Mouse (Mus musculus): ENCODE data around the gene Lix1l. TPM values are rescaled to one million over a fixed set of nuclear protein-coding genes. Genes with fewer than 3 reads are reported as not detected.

The Lix1l gene
- polyA plus RNA-seq (2017; shearing (Covaris generic)): under 1 TPM; 0.24 to 0.44 TPM

GRCm38 (mm10) chr3:96600639-96601250 is at the start of gene Lix1l:
Gene Lix1l, plus strand, starts transcription at chr3:96601149.

DNA sequence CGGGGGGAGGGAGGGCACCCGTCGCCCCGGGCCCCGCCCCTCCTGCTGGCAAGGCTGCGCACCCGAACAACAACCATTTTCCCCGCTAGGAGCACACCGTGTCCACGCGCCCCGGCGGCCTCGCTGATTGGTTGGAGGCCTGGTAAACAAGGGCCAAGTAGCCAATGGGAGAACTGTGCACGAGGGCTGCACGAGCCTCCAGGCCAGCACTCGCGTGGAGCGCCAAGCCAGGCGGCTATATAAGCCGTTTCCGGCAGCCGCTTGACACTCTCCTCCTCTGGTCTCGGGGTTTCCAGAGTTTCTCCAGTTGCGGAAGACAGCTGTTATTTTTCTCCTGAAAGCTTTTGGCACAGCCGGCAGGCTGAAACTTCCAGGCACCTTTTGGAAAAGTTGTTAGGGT is 43.3 kb upstream of the Lix1l start, which contains the start of gene Txnip:
Gene Txnip, plus strand, starts transcription at position 264 of the 400 bp plus-strand sequence.

GRCm38 (mm10) chr3:96576690-96577541 is 24.0 kb upstream of the Lix1l start, which contains the start of gene Gm16253:
Gene Gm16253, plus strand, starts transcription at chr3:96576984.

DNA sequence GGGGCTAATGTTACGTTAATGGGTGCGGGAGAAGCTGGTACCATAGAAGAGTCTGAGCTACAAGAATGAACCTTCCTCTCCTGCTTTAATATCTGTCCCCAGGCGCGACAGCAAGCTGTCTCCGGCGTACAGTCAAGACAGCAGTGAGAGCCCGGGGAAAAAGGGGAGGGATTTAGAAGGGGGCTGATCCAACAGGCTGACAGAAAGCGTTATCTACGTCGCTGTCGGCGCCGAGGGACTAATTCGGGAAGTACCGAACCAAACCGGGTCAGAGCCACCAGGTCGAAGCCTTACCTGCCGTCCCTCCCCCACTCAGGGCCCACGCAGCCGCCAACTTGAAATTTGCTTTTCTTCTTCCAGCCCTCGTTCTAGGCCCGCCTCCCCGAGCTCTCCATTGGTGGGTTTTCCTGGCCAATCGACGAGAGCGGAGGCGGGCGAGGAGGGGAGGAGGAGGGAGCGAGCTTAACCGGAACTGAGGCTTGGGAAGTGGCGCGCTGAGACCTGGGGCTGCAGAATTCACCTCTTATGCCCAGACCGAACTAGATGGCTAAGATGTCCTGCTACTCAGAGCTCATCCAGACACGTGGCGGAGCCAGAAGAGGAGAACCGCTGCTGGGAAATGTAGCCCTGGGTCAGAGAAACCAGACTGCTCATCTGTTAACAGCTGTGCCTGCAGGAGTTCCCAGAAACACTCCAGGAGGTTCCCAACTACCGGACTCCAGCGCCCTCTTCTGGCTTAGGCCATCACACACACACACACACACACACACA is 7.0 kb upstream of the Lix1l start, which contains the start of gene Polr3gl:
Gene Polr3gl, minus strand, starts transcription at position 392 of the 771 bp plus-strand sequence.

GRCm38 (mm10) chr3:96596228-96596707 is 4.7 kb upstream of the Lix1l start, which contains the start of gene Ankrd34a:
Gene Ankrd34a, plus strand, starts transcription at chr3:96596636.

GRCm38 (mm10) chr3:96629729-96630600 is 29.0 kb downstream of the Lix1l start, which contains the start of gene Rbm8a:
Gene Rbm8a, plus strand, starts transcription at chr3:96629933.

DNA sequence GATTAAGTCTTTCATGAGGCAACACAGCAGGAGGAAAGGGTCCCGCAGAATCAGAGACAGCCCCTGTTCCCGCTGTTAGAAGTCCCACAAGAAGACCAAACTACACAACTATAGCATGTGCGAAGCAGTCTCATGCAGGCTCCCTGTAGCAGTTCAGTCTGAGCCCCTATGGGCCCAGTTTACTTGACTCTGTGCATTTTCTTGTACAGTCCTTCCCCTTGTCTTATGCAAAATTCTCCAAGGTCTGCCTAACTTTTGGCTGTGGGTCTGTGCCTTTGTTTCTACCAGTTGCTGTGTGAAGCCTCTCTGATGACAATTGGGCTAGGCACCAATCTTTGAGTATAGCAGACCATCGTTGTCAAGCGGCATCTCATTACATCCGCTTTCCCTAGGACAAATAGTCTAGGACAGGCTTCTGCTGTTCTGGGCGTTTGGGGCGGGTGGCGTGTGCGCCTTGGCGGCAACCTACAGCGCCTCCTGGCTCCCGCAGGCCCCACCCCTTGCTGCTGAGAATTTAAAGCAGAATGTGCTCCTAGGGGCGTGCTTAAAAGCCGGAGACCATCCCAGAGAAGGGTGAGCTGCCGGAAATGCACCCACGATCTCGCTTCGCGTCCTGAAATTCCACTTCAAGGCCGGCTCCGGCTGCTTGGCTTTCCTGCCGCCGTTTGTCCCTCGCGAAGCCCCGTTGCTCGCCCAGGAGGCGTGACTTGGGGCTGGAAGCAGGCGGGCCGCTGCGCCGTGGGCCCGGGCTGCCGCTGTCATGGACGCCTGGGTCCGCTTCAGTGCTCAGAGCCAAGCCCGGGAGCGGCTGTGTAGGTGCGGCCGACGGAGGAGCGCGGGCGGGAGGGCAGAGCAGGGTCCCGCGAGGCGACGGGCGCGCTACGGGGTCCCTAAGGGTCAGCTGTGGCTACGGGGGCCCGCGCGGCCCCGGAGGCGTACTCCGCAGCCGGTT is 34.3 kb downstream of the Lix1l start, which contains the start of the genes Pex11b and Gm42957:
Gene Pex11b, plus strand, starts transcription at position 449 of the 952 bp plus-strand sequence.
Gene Gm42957, plus strand, starts transcription at position 547 of the 952 bp plus-strand sequence.

DNA sequence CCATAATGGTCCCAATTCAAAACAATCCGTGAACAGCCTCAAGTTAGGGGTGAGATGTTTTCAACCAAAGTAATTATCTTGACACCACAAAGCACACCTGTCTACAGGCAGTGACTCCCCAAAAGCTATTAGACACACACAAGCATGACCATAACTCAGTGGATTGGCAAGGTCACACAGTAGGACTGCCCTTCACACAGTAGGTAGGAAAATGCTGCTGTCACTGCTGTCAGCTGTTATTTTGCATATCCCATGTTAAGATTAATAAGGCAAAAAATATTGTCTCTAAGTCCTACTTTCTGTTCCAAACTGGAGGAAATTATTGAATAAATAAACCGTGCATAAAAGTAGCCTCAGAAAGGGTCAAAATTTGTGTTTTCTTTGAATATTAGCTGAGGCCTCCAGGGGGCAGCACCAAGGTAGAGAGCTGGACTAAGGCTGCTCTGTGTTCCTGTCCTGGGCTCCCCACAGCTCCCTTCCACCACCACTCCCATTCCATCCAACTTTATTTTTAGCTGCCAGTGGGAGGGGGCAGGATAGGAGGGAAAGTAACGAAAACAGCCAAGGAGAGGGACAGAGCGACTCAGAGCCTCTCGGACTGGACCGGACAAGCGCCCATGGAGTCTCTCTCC is 44.2 kb downstream of the Lix1l start, which contains the start of gene Itga10:
Gene Itga10, plus strand, starts transcription at position 567 of the 632 bp plus-strand sequence.

GRCm38 (mm10) chr3:96669727-96670468 is 68.9 kb downstream of the Lix1l start, which contains the start of gene Ankrd35:
Gene Ankrd35, plus strand, starts transcription at chr3:96670131.

Other genes starting within 250 kb of the Lix1l start
- gene BC107364, start 148.8 kb upstream of the Lix1l start, polyA plus RNA-seq (2017; shearing (Covaris generic)): 1 to 10 TPM in 1 of 2 experiments, not detected in 1; 1.5 TPM
- gene Hfe2, start 76.0 kb upstream of the Lix1l start, polyA plus RNA-seq (2017; shearing (Covaris generic)): under 1 TPM; 0.30 to 0.73 TPM
- 100 to 1,000 TPM; 658 to 845 TPM for gene Txnip, start 43.2 kb upstream of the Lix1l start, polyA plus RNA-seq (2017; shearing (Covaris generic))
- under 1 TPM in 1 of 2 experiments, not detected in 1; 0.82 TPM for gene Gm16253, start 24.2 kb upstream of the Lix1l start, polyA plus RNA-seq (2017; shearing (Covaris generic))
- 10 to 100 TPM; 15.7 to 29.1 TPM for gene Polr3gl, start 7.0 kb upstream of the Lix1l start, polyA plus RNA-seq (2017; shearing (Covaris generic))
- gene Ankrd34a, start 4.5 kb upstream of the Lix1l start, polyA plus RNA-seq (2017; shearing (Covaris generic)): under 1 TPM in 1 of 2 experiments, not detected in 1; 0.16 TPM
- 100 to 1,000 TPM; 131 to 148 TPM for gene Rbm8a, start 28.8 kb downstream of the Lix1l start, polyA plus RNA-seq (2017; shearing (Covaris generic))
- 10 to 100 TPM; 47.2 to 47.4 TPM for gene Pex11b, start 34.2 kb downstream of the Lix1l start, polyA plus RNA-seq (2017; shearing (Covaris generic))
- gene Gm42957, start 34.3 kb downstream of the Lix1l start, polyA plus RNA-seq (2017; shearing (Covaris generic)): under 1 TPM; 0.06 to 0.69 TPM
- under 1 TPM; 0.20 to 0.42 TPM for gene Itga10, start 44.4 kb downstream of the Lix1l start, polyA plus RNA-seq (2017; shearing (Covaris generic))
- 1 to 10 TPM in 1 of 2 experiments, under 1 TPM in 1; 0.06 to 1.1 TPM for gene Ankrd35, start 69.0 kb downstream of the Lix1l start, polyA plus RNA-seq (2017; shearing (Covaris generic))
- 10 to 100 TPM; 20.4 to 28.3 TPM for gene Pias3, start 95.2 kb downstream of the Lix1l start, polyA plus RNA-seq (2017; shearing (Covaris generic))
- under 1 TPM; 0.75 to 0.86 TPM for gene Nudt17, start 107.4 kb downstream of the Lix1l start, polyA plus RNA-seq (2017; shearing (Covaris generic))
- 10 to 100 TPM; 66.7 to 79.7 TPM for gene Polr3c, start 126.5 kb downstream of the Lix1l start, polyA plus RNA-seq (2017; shearing (Covaris generic))
- gene Rnf115, start 126.5 kb downstream of the Lix1l start, polyA plus RNA-seq (2017; shearing (Covaris generic)): 100 to 1,000 TPM; 112 to 130 TPM
- gene Pdzk1, start 228.1 kb downstream of the Lix1l start, polyA plus RNA-seq (2017; shearing (Covaris generic)): under 1 TPM; 0.24 to 0.43 TPM
- gene Cd160, start 228.2 kb downstream of the Lix1l start, polyA plus RNA-seq (2017; shearing (Covaris generic)): 10 to 100 TPM; 15.8 to 21.4 TPM

Measured in inflammation-experienced regulatory T-cells (primary cell).